Mouse (Mus musculus): ENCODE measurements around the gene Jsrp1. TPM values are rescaled to one million over a fixed set of nuclear protein-coding genes. Genes with fewer than 3 reads are reported as not detected.

Jsrp1 gene
- total and polyA plus RNA-seq, 3 experiments, result 0.39 TPM; not detected in 2

GRCm38 (mm10) chr10:80806341-80807056 lies 6.8 kb downstream of the Jsrp1 start:
- no peak for TF ChIP-seq RAD21 (IDR thresholded peaks at IDR 0.05; ENCODE audit: low read depth, low read length)
- TF ChIP-seq EP300 (IDR thresholded peaks at IDR 0.05; ENCODE audit: low read depth in 1 of 2, low read length in 2 of 2), result no peak
- Histone ChIP-seq H3K79me2 (ENCODE audit: control insufficient read depth, insufficient read depth, low read length, poor library complexity) (peaks cover 1% of the 10 kb centered on the region; the same call in 1 of the 2 replicates), H3K27me3 (ENCODE audit: control insufficient read depth in 1 of 2, insufficient read depth in 2 of 2, low read length in 2 of 2) (no peaks in the 10 kb centered on the region), H3K9me3 (replicated peaks; ENCODE audit: insufficient read depth, low read length) (no peaks in the 10 kb centered on the region), H3K27ac (ENCODE audit: control insufficient read depth, low read depth, low read length) (peak overlapping the region; percentile 11; the same call in 1 of the 2 replicates), H3K4me3 (ENCODE audit: control insufficient read depth in 1 of 2, insufficient read depth in 1 of 2, low read depth in 2 of 2, low read length in 2 of 2) (peak overlapping the region; percentile 28 to 55; a peak in 3 of 4 replicates), H3K4me1 (ENCODE audit: control insufficient read depth in 1 of 2, insufficient read depth in 2 of 2, low read length in 2 of 2) (0 out of 4 replicates have a peak, but pooled peaks cover 0 to 5% of the 10 kb centered on the region in 2 experiments), H3K9ac (ENCODE audit: control insufficient read depth, low read depth, low read length, poor library complexity, severe bottlenecking) (peak overlapping the region; percentile 78), H3K36me3 (ENCODE audit: control insufficient read depth in 1 of 2, insufficient read depth in 2 of 2, low read length in 2 of 2) (no peaks in the 10 kb centered on the region)
- no peak for DNase-seq (ENCODE audit: low read depth, low spot score)

GRCm38 (mm10) chr10:80805925-80806324 lies 7.4 kb downstream of the Jsrp1 start:
- Histone ChIP-seq H3K27ac (ENCODE audit: control insufficient read depth, low read depth, low read length) (no peak overlapping the region), H3K27me3 (ENCODE audit: control insufficient read depth in 1 of 2, insufficient read depth in 2 of 2, low read length in 2 of 2) (no peaks in the 10 kb centered on the region), H3K36me3 (ENCODE audit: control insufficient read depth in 1 of 2, insufficient read depth in 2 of 2, low read length in 2 of 2) (no peaks in the 10 kb centered on the region), H3K9ac (ENCODE audit: control insufficient read depth, low read depth, low read length, poor library complexity, severe bottlenecking) (no peak overlapping the region), H3K9me3 (replicated peaks; ENCODE audit: insufficient read depth, low read length) (no peaks in the 10 kb centered on the region), H3K4me3 (ENCODE audit: control insufficient read depth in 1 of 2, insufficient read depth in 1 of 2, low read depth in 2 of 2, low read length in 2 of 2) (no peak overlapping the region), H3K4me1 (ENCODE audit: control insufficient read depth in 1 of 2, insufficient read depth in 2 of 2, low read length in 2 of 2) (0 out of 4 replicates have a peak, but pooled peaks cover 0 to 5% of the 10 kb centered on the region in 2 experiments), H3K79me2 (ENCODE audit: control insufficient read depth, insufficient read depth, low read length, poor library complexity) (peaks cover 7% of the 10 kb centered on the region)
- DNase-seq (ENCODE audit: low read depth, low spot score), result peak; percentile 81
- TF ChIP-seq SMC3 (IDR thresholded peaks at IDR 0.05; ENCODE audit: low read depth, low read length) (peak; percentile 78), CTCF (IDR thresholded peaks at IDR 0.05 in 2 of 3, conservative IDR thresholded peaks at IDR 0.05 in 1 of 3; ENCODE audit: control insufficient read depth in 1 of 3, insufficient read depth in 1 of 3, low read depth in 2 of 3, low read length in 3 of 3, poor library complexity in 1 of 3, severe bottlenecking in 1 of 3) (peak; percentile 74 to 87 (median 83)), TBP (IDR thresholded peaks at IDR 0.05; ENCODE audit: low read depth, low read length) (no peak), POLR2AphosphoS5 (IDR thresholded peaks at IDR 0.05; ENCODE audit: borderline replicate concordance, low read depth, low read length) (no peak), CHD1 (IDR thresholded peaks at IDR 0.05; ENCODE audit: low read depth, low read length) (no peak), JUND (IDR thresholded peaks at IDR 0.05; ENCODE audit: low read depth, low read length) (0 out of 2 replicates have a peak, but pooled peaks have one; percentile 41), POLR2A (IDR thresholded peaks at IDR 0.05; ENCODE audit: control insufficient read depth in 1 of 2, insufficient read depth in 1 of 2, low read depth in 1 of 2, low read length in 2 of 2, poor library complexity in 1 of 2) (no peak; a peak in 1 of 4 replicates), CHD2 (IDR thresholded peaks at IDR 0.05; ENCODE audit: low read length) (no peak), TAL1 (IDR thresholded peaks at IDR 0.05; ENCODE audit: low read length) (no peak), RCOR1 (IDR thresholded peaks at IDR 0.05; ENCODE audit: low read depth, low read length) (no peak), NELFE (IDR thresholded peaks at IDR 0.05; ENCODE audit: low read depth, low read length) (no peak), EP300 (IDR thresholded peaks at IDR 0.05; ENCODE audit: low read depth in 1 of 2, low read length in 2 of 2) (no peak), ZKSCAN1 (IDR thresholded peaks at IDR 0.05; ENCODE audit: low read depth, low read length) (no peak), KAT2A (conservative IDR thresholded peaks at IDR 0.05; ENCODE audit: low read depth, low read length) (no peak), GABPA (IDR thresholded peaks at IDR 0.05; ENCODE audit: low read depth, low read length) (no peak), HCFC1 (IDR thresholded peaks at IDR 0.05; ENCODE audit: low read depth, low read length) (peak; percentile 11; the same call in 1 of the 2 replicates), GATA1 (IDR thresholded peaks at IDR 0.05; ENCODE audit: low read depth, low read length) (no peak), BHLHE40 (IDR thresholded peaks at IDR 0.05; ENCODE audit: borderline replicate concordance, low read depth, low read length) (peak; percentile 44; the same call in 1 of the 2 replicates), MAFK (IDR thresholded peaks at IDR 0.05; ENCODE audit: borderline replicate concordance, low read depth, low read length) (no peak), ZC3H11A (IDR thresholded peaks at IDR 0.05; ENCODE audit: low read depth, low read length) (peak; percentile 58), MYC (IDR thresholded peaks at IDR 0.05; ENCODE audit: low read depth, low read length) (0 out of 2 replicates have a peak, but pooled peaks have one; percentile 11), UBTF (IDR thresholded peaks at IDR 0.05; ENCODE audit: borderline replicate concordance, insufficient read depth, low read depth, low read length) (no peak), TCF12 (IDR thresholded peaks at IDR 0.05; ENCODE audit: low read depth, low read length) (peak; percentile 15; the same call in 1 of the 2 replicates), ELF1 (IDR thresholded peaks at IDR 0.05; ENCODE audit: low read depth, low read length) (no peak), MEF2A (IDR thresholded peaks at IDR 0.05; ENCODE audit: extremely low read depth, insufficient replicate concordance, low read depth, low read length, poor library complexity, severe bottlenecking) (no peak), SIN3A (IDR thresholded peaks at IDR 0.05; ENCODE audit: low read length) (peak; percentile 48), MXI1 (IDR thresholded peaks at IDR 0.05; ENCODE audit: low read depth, low read length) (no peak), ZMIZ1 (IDR thresholded peaks at IDR 0.05; ENCODE audit: low read depth, low read length) (no peak; the same call in 1 of the 2 replicates), E2F4 (IDR thresholded peaks at IDR 0.05; ENCODE audit: borderline replicate concordance, low read depth, low read length) (no peak)
